Mouse (Mus musculus): Measurements from ENCODE around the gene Zbtb9.

- TF ChIP-seq CTCF (IDR thresholded peaks at IDR 0.05; ENCODE audit: low read depth) (no peak), EP300 (IDR thresholded peaks at IDR 0.05; ENCODE audit: low read depth) (no peak)
Measured at GRCm38 (mm10) chr17:26995006-26995405, 22.0 kb downstream of the Zbtb9 start.
